Mouse (Mus musculus): ENCODE measurements around the gene Sppl2b. TPM values are rescaled to one million over a fixed set of nuclear protein-coding genes. Genes with fewer than 3 reads are reported as not detected.
"Not testable (repeated sequence)": the region's sequence is repeated elsewhere in the genome, so short reads cannot be mapped to it uniquely, and the experiment has no call there.

Gene Sppl2b
- polyA plus RNA-seq (2012; rRNA removed) = 67.4 and 71.5 TPM in 2 replicates

DNA sequence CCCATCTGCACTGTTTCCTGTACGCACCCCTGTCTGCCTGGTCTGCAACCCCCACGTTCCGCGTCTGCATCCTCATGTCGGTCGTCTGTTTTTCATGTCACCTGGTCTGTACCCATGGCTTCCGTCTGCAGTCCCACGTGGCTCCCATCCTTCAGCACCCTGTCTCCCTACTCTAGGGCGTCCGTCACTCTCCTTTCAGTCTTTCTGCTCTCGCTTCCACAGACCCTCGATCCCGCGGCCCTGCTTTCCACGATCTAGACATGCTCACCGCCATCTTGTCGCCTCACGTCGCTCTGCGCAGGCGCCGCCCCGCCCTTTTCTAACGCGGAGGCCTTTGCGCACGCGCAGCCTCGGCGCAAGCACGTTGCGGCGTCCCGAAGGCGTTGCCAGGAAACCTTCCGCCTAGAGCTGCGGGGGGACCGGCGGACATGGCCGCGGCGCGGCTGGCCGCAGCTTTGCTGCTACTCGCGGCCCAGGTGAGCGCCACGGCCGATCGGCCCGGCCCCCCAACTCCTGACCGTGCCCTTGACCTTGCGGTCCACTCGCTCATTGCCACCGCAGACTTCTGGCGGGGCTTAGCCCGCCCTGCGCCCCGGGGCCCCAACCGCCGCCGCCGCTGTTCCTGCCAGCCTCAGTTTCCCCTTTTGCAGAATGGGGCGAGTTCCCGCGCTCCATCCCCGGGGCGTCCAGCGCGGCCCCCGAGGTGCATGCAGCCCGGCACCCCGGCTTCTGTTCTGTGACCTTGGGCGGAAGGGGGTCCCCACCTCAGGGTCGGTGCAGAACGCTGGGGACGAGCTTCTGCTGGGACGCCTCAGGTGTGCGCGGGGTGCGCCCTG lies at the start of gene Sppl2b, which contains the start of gene Lsm7:
TSS of gene Sppl2b (plus strand) at position 363 of the 836 bp plus-strand sequence.
TSS of gene Lsm7 (minus strand) at position 297 of the 836 bp plus-strand sequence.
- peak; percentile 45 for DNase-seq (ENCODE audit: low read depth)

DNA sequence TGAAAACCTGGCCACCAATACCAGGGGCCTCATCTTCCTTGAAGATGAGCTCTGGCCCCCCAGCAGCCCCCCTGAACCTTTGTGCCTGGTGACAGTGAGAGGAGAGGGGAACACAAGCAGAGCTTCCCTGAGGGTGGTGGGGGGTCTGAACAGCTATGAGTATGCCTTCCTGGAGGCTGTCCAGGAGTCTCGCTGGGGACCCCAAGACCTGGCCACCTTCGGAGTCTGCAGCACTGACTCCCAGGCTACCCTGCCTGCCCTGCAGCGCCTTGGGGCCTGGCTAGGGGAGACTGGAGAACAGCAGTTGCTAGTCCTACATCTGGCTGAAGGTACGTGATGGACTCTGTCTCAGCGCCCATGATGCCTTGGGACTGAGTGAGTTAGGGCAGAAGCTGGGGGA lies 49.8 kb upstream of the Sppl2b start:
- no peak for DNase-seq (ENCODE audit: low read depth)

DNA sequence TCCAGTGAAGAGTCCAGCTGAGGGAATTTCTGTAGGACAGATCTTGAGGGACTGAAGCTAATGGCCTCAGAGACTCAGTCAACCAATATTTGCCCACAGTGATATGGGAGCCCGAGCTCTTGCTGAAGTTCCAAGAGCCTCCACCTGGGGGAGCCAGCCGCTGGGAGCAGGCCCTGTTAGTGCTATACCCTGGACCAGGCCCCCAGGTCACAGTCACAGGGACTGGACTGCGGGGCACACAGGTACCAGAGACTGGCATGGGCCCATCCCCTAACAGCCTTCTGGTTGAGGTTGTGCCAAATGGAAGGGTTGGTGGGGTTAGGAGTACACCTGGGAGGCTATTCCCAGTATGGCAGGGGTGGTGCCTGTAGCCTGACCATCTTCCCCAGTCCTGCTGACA lies 49.1 kb upstream of the Sppl2b start:
- DNase-seq (ENCODE audit: low read depth) = no peak

DNA sequence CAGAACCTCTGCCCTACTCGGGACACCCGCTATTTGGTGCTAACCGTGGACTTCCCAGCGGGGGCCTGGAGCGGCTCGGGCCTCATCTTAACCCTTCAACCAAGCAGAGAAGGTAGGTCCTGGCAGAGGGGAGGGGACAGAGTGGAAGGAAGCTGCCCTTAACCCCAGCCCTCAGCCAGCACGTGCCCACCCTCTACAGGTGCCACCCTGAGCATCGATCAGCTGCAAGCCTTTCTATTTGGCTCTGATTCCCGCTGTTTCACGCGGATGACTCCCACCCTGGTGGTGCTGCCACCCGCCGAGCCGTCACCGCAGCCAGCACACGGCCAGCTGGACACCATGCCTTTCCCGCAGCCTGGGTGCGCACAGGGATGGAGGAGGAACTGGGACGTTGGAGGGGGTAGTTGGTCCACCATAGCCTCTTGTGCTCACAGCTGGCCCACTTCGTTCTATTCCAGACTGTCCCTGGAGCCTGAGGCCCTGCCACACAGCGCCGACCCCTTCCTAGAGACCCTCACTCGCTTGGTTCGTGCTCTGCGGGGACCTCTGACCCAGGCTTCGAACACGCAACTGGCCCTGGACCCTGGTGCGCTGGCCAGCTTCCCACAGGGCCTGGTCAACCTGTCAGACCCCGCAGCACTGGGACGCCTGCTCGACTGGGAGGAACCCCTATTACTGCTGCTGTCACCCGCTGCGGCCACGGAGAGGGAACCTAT lies 48.6 kb upstream of the Sppl2b start:
- no peak for DNase-seq (ENCODE audit: low read depth)

DNA sequence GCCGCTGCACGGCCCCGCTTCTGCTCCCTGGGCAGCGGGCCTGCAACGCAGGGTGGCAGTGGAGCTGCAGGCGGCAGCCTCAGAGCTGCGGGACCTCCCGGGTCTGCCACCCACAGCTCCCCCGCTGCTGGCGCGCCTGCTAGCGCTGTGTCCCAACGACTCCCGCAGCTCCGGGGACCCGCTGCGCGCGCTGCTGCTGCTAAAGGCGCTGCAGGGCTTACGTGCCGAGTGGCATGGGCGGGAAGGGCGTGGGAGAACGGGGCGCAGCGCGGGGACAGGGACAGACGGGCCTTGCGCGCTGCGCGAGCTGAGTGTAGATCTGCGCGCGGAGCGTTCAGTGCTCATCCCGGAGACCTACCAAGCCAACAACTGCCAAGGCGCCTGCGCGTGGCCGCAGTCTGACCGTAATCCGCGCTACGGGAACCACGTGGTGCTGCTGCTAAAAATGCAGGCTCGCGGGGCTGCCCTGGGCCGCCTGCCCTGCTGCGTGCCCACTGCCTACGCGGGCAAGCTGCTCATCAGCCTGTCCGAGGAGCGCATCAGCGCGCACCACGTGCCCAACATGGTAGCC lies 47.9 kb upstream of the Sppl2b start:
- no peak for DNase-seq (ENCODE audit: low read depth)

DNA sequence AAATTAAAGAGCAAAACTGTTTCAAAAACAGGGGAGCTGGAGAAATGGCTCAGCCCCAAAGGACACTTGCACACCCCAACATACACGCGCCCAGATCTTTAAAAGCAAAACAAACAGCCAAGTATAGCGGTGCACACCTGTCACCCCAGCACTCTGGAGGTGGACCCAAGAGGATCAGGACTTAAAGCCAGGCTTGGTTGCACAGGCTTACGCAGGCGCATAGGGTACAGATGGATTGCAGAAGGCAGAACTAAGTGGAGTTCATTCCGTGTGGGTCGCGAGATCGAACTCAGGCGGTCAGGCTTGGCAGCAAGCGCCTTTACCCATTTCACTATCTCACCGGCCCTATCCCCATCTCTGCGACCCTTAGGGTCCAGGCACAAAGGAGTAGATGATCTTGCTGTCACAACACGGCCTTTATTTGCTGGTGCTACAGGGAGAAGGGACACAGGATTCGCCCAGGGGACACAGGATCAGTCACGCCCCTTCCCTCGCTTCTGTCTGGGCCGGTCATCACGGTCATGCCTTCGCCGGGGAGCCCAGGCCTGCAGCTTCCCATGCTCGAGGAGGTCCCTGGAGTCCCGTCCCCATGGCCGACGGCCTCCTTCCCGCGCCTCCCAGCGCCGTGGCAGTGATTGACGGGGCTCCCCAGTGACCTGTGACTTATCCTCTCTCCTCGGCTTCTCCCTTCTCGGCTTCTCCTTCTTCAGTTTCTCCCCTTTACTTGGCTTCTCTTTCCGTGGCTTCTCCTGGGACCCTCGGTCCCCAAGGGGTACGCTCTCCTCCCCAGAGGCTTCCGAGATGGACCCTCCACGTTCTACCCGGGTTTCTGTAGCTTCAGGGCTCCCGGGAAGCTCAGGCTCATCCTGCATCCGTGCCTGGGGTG lies 46.7 kb upstream of the Sppl2b start:
- no peak for DNase-seq (ENCODE audit: low read depth)

DNA sequence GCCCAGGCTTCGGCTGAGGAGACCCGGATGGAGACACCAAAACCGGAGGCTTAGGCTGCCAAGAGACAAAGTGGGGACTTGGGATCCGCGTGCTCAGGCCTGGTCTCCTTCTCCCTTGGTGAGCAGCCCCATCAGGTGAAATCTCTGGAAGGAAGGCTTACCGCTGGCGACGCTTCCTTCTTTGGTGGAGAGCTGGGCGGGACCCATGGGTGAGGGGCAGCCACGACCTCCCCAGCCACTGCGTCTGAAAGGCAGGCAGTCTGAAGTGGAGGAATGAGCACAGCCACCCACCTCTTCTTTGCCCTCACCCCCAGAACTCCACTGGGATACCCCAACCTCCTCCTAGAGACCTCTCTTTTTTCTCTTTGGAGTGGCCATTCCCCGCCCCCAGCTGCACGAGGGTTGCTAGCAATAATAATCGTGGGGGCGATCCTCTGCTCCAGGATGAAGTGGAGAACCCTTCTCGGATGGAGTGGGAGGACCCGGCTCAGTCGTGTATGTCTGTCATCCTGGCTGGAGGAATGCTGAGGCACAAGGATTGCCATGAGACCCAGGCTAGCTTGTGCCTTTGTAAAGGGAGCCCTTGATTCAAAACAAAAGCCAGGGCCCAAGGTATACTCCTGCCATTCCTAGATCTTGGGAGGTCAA lies 46.0 kb upstream of the Sppl2b start:
- DNase-seq (ENCODE audit: low read depth) = no peak

DNA sequence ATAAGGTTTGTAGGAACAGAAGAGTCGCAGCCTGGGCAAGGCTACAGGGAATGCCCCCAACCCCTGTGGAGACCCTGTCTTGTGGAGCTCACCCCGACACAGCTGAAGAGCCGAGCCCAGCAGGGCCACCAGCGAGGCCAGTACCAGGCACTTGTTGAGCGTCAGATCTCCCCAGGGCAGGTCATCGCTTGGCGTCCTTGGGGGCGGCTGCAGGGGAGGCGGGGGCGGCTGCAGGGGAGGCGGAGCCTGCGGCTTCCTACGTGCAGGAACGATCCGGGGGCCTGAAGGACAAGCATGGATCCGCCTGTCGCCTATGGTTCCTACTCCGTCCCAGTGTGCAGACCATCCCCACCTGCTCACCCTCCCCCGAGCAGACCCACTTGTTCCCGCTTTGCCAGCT lies 45.0 kb upstream of the Sppl2b start:
- no peak for DNase-seq (ENCODE audit: low read depth)

DNA sequence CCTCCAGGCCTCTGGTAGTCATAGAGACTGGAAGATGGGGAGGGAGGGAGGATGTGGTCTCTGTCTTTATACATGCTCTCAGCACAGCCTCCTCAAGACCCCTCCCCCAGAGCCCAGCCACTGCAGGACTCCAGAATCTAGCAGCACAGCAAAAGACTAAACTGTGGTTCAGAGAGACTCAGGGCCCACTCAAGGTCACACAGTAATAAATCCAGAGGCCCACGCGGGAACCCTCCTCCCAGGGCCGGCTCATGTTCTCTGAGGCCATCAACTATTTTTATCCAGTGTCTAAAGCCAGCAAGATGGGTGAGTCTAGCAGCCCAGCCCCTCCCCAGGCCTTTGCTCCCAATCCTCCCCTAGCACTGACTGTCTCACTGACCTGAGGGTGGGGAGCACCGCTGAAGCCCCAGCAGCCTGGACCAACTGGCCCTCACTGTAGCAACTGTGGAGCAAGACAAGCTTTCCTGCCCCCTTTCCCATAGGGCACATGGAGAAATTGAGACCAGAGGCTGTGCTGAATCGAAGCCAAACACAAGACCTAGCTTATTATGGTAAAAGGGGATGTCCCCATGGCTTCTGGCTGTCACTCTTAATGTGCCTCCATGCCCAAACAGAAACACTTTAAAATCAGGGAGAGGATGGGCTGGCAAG lies 42.6 kb upstream of the Sppl2b start:
- no peak for DNase-seq (ENCODE audit: low read depth)

DNA sequence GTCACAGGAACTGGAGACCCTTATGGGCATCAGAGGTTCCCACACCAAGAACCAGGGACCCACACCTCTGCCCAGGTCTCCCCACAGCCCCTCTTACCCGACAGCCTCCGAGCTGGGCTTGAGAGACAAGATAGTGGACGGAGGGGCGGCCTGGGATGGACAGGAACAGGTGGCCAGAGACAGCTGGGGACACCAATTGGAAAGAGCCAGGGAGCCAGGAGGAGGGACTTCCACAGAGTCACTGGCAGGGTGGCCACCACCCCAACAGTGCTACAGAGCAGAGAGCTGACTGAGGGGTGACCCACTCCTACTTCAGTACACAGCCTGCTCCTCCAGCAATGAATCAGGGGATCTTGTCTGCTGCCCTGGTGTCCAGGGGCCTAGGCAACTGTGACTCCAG lies 41.7 kb upstream of the Sppl2b start, which contains the start of gene Jsrp1:
TSS of gene Jsrp1 (minus strand) at position 133 of the 400 bp plus-strand sequence.
- no peak for DNase-seq (ENCODE audit: low read depth)

DNA sequence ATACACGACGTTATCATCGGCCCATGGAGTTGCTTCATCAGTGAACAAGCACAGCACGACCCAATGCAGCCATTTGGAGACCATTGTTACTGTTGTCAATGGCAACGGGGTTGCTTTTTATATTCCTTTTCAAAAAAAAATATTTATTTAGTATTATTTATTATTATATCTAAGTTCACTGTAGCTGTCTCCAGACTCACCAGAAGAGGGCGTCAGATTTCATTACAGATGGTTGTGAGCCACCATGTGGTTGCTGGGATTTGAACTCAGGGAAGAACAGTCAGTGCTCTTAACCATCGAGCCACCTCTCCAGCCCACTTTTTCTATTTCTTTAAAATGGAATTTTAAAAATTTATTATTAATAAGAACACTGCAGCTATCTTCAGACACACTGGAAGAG lies 40.3 kb upstream of the Sppl2b start:
- DNase-seq (ENCODE audit: low read depth) = no peak

DNA sequence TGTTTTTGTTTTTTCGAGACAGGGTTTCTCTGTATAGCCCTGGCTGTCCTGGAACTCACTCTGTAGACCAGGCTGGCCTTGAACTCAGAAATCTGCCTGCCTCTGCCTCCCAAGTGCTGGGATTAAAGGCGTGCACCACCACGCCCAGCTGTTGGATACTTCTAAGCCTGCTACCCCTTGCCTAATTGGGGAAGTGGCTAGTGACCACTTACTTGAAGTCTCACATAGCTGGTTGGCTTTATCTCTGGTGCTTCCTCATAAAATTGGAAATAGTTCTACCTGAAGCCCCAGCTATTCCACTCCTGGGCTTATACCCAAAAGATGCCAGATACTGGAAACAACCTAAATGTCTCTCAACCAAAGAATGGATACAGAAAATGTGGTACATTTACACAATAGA lies 38.8 kb upstream of the Sppl2b start:
- DNase-seq (ENCODE audit: low read depth) = not testable (repeated sequence)

DNA sequence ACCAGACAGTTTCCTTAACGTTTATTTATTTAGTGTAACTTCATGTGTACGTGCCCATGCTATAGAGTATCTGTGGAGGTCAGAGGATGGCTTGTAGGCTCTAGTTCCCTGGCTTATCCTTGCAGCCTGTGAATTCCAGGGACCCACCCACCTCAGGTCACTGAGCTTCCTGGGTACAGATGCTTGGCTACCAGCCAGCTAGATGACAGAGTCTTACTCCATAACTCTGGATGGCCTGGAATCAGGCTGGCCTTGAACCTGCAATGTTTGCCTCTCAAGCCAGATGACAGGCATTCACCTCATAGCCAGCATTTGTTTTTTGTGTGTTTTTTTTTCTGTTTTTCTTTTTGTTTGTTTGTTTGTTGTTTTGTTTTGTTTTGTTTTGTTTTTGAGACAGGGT lies 37.9 kb upstream of the Sppl2b start:
- no peak for DNase-seq (ENCODE audit: low read depth)

DNA sequence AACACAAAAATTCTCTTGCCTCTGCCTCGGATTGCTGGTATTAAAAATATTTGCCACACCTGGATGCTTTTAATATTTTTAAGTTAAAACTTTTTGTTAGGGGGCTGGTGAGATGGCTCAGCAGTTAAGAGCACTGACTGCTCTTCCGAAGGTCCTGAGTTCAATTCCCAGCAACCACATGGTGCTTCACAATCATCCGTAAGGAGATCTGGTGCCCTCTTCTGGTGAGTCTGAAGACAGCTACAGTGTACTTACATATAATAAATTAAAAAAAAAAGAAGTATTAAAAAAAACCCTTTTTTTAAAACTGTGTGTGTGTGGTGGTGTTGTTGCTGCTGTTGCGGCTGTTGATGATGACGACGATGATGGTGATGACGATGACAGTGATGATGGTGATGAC lies 37.1 kb upstream of the Sppl2b start:
- not testable (repeated sequence) for DNase-seq (ENCODE audit: low read depth)

DNA sequence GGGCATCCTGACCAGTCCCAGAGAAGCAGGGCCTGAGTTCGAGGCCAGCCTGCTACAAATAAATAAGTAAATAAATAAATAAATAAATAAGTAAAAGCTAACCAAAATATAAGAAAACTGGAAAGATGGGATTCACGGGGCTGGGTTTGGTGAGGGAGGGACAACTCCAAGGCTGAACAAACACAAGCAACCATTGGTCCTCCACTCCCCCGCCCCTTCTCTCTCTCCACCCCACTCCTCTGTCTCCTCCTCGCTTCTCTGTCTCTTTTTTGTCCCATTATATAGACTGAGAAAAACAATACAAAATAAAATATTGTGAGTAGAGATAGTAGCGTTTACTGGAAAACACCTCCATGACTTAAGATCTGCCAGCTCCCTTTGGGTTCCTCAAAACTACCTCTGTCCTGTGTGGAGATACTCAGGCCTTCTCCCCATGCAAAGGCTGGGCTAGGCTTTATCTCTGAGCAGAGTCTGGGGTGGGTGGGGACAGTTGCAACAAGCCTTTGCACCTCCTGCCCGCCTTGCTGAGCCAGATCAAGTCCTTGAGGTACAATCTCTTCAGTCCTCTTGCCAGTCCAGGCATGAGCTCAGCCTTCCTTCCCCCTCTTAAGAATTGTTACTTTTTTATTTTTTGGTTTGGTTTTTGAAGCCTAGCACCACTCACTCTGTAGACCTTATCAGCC lies 36.3 kb upstream of the Sppl2b start:
- no peak for DNase-seq (ENCODE audit: low read depth)

DNA sequence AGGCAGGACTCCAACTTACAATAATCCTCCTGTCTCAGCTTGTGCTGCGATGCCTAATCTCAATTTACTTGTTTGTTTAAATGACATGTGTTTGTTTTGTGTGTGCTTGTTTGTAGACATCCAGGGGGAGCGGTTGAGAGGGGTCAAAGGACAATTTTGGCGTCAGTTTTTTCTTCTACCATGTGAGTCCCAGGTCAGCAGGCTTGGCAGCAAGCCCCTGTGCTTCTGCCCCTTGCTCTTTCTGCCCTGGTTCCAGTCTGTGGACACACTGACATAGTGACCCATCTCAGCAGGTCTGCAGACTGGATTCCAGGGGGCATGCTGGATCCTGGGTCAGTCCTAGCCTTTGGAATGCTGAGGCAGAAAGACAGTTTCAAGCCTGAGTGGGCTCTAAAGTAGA lies 35.7 kb upstream of the Sppl2b start:
- DNase-seq (ENCODE audit: low read depth) = no peak

DNA sequence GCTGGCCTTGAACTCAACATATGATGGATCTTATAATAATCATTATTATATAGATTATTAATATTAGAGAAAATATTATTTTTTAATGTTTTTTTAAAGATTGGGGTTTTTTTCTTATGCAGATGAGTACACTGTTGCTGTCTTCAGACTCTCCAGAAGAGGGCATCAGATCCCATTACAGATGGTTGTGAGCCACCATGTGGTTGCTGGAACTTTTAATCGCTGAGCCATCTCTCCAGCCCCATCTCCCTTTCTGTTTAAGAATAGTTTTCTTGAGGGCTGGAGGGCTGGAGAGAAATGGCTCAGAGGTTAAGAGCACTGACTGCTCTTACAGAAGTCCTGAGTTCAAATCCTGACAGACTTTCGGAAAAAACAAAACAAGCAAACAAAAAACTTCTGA lies 33.1 kb upstream of the Sppl2b start:
- no peak for DNase-seq (ENCODE audit: low read depth)

DNA sequence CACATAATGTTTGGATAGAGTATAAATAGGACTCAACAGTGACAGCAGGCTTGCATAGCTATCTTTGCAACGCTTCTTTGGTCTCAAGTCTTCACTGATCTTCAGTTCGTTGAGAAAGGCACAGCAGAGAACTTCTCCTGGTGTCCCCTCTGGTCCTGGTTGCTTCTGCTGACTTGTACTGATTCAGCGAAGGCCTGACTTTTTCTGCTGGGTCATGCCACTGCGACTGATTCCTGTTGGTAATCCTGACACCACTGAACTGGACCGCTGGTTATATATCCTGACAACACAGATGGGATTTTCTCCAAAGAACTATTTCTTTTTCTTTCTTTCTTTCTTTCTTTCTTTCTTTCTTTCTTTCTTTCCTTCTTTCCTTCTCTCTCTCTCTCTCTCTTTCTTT lies 32.5 kb upstream of the Sppl2b start:
- no peak for DNase-seq (ENCODE audit: low read depth)

DNA sequence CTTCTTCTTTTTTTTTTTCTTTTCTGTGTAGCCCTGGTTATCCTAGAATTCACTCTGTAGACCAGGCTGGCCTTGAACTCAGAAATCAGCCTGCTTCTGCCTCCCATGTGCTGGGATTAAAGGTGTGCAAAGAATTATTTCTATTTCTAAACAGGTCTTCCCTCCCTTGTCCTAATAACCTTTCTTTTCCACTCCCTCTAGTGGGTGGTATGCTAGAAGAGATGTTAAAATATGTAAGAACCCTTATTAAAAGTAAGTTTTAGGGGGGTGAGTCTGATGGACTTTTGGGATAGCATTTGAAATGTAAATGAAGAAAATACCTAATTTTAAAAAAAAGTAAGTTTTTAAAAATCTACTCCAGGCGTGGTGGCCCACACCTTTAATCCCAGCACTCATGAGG lies 31.8 kb upstream of the Sppl2b start:
- DNase-seq (ENCODE audit: low read depth) = no peak
